Mouse (Mus musculus): ENCODE data around the gene Rpl23.
A peak's percentile ranks its signal among the peaks of the same experiment; 100 is the strongest.
"Not testable (repeated sequence)": the region's sequence is repeated elsewhere in the genome, so short reads cannot be mapped to it uniquely, and the experiment has no call there.

Rpl23 gene

GRCm38 (mm10) chr11:97753277-97753676 lies 29.0 kb downstream of the Rpl23 start:
- DNase-seq: no peak

GRCm38 (mm10) chr11:97748496-97748895 lies 33.7 kb downstream of the Rpl23 start:
- DNase-seq: no peak

- no peak for DNase-seq
These were observed 34.5 kb downstream of the Rpl23 start for GRCm38 (mm10) chr11:97747773-97748172.

GRCm38 (mm10) chr11:97745331-97745721 lies 36.9 kb downstream of the Rpl23 start:
- DNase-seq: no peak

- DNase-seq: peak; percentile 100
These were observed 37.4 kb downstream of the Rpl23 start for GRCm38 (mm10) chr11:97744718-97745330.

GRCm38 (mm10) chr11:97744063-97744717 lies 38.0 kb downstream of the Rpl23 start, which contains the start of gene Pip4k2b:
TSS of gene Pip4k2b (minus strand) at chr11:97744704.
- DNase-seq: no peak

- DNase-seq: no peak
These were observed 38.8 kb downstream of the Rpl23 start for GRCm38 (mm10) chr11:97743423-97743822.

GRCm38 (mm10) chr11:97742591-97742990 lies 39.6 kb downstream of the Rpl23 start:
- no peak for DNase-seq

GRCm38 (mm10) chr11:97742157-97742556 lies 40.1 kb downstream of the Rpl23 start:
- no peak for DNase-seq

GRCm38 (mm10) chr11:97740190-97740589 lies 42.0 kb downstream of the Rpl23 start:
- DNase-seq: peak; percentile 46

GRCm38 (mm10) chr11:97739155-97739554 lies 43.1 kb downstream of the Rpl23 start:
- DNase-seq: no peak

GRCm38 (mm10) chr11:97738703-97739102 lies 43.5 kb downstream of the Rpl23 start:
- DNase-seq: no peak

GRCm38 (mm10) chr11:97737600-97737999 lies 44.6 kb downstream of the Rpl23 start:
- DNase-seq: no peak

GRCm38 (mm10) chr11:97736645-97737044 lies 45.6 kb downstream of the Rpl23 start:
- DNase-seq: no peak

- DNase-seq: not testable (repeated sequence)
These were observed 47.4 kb downstream of the Rpl23 start for GRCm38 (mm10) chr11:97734810-97735209.

GRCm38 (mm10) chr11:97733689-97734088 lies 48.5 kb downstream of the Rpl23 start:
- DNase-seq: no peak

- no peak for DNase-seq
These were observed 53.5 kb downstream of the Rpl23 start for GRCm38 (mm10) chr11:97728730-97729129.

GRCm38 (mm10) chr11:97728311-97728710 lies 53.9 kb downstream of the Rpl23 start:
- DNase-seq: no peak
